Mouse (Mus musculus): Measurements from ENCODE around the gene Rcc1. TPM values are rescaled to one million over a fixed set of nuclear protein-coding genes. Genes with fewer than 3 reads are reported as not detected.
A peak's percentile ranks its signal among the peaks of the same experiment; 100 is the strongest.

Gene Rcc1
- polyA plus RNA-seq, 1 experiment from 2014 or later, result 45.3 TPM

DNA sequence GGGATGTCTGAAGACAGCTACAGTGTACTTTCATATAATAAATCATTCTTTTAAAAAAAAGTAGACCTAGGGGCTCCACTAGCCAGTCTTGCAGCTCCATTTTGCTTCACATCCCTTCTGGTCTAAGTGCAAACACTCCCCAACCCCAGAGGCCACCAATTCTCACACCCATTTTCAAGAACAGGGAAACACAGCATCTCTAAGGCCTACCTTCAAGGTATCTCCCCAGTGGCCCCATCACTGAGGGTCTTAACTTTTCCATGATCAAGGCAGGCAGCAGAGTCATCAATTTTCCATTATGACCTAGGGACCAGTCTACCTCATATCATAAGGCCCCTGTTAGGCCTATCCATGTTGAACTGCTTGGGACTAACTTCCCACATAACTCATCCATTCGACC is 2.0 kb downstream of the Rcc1 start:
- Histone ChIP-seq H3K9me3 (ENCODE audit: control insufficient read depth, low read depth, low read length) (no peaks in the 10 kb centered on the region), H3K27me3 (ENCODE audit: control insufficient read depth, insufficient read depth, low read length) (no peaks in the 10 kb centered on the region), H3K36me3 (ENCODE audit: control insufficient read depth, insufficient read depth, low read length) (peaks cover 15% of the 10 kb centered on the region), H3K4me2 (replicated peaks; ENCODE audit: low read depth, low read length) (peak overlapping the region; percentile 57), H3K4me3 (ENCODE audit: low read depth, low read length) (peak overlapping the region; percentile 87; the same call in 1 of the 2 replicates), H3K9ac (replicated peaks; ENCODE audit: low read depth, low read length) (no peak overlapping the region), H3K27ac (ENCODE audit: low read length) (peak overlapping the region; percentile 30; the same call in 1 of the 2 replicates), H3K4me1 (ENCODE audit: control insufficient read depth, insufficient read depth, low read length) (peaks cover 8% of the 10 kb centered on the region; the same call in 1 of the 2 replicates)
- ATAC-seq (ENCODE audit: insufficient number of reproducible peaks, insufficient read depth, low FRiP score, low read depth), result no peak
- WGBS, result 30% methylated on average over 1 of the region's 1 CpGs

DNA sequence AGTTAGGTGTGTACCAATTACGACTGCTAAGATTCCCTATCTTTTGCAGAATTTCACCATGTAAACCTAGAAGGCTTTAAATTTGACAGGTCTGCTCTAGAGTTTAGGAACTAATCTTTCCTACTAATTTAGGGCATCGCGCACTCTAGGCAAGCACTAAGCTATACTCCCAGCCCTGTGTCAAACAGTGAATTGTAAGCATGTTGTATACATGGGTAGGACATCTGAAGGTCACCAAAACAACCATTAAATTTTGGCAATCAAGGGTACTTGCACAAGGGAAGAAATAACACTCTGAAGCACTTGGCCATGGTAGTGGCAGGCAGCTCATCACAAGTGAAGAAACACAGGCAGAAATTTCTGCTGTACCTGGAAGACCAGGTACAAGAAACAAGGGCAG is 2.6 kb downstream of the Rcc1 start:
- WGBS, result 73% methylated on average over 3 of the region's 3 CpGs
- Histone ChIP-seq H3K36me3 (ENCODE audit: control insufficient read depth, insufficient read depth, low read length) (peaks cover 15% of the 10 kb centered on the region), H3K27ac (ENCODE audit: low read length) (peak overlapping the region; percentile 6; the same call in 1 of the 2 replicates), H3K9me3 (ENCODE audit: control insufficient read depth, low read depth, low read length) (no peaks in the 10 kb centered on the region), H3K4me1 (ENCODE audit: control insufficient read depth, insufficient read depth, low read length) (peaks cover 8% of the 10 kb centered on the region; the same call in 1 of the 2 replicates), H3K9ac (replicated peaks; ENCODE audit: low read depth, low read length) (no peak overlapping the region), H3K27me3 (ENCODE audit: control insufficient read depth, insufficient read depth, low read length) (no peaks in the 10 kb centered on the region), H3K4me2 (replicated peaks; ENCODE audit: low read depth, low read length) (no peak overlapping the region), H3K4me3 (ENCODE audit: low read depth, low read length) (no peak overlapping the region)
- no peak for ATAC-seq (ENCODE audit: insufficient number of reproducible peaks, insufficient read depth, low FRiP score, low read depth)

DNA sequence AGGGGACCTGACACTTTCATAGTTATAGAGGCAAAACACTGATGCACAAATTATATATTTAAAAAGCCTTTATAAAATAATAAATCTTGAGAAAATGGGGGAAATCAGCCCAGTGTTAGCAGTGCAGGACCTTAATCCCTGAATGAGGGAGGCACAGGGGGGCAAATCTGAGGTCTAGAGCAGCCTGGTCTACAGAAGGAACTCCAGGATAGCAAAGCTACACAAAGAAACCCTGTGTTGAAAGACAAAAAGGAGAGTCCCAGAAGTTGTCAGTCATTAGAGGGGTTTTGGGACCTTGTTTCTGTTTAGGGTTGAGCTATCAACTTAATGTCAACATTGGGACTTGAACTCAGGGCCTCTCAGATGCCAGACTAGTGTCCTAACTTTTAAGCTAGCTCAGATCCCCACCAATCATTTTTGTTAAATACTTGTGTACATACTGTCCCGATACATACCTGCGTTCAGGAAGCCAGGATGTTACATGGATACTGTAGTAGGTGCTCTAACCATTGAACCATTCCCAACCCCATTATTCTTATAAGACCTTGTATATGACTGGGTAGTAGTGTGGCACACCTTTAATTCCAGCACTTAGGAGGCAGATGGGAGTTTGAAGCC is 3.2 kb downstream of the Rcc1 start:
- H3K27ac ChIP-seq (ENCODE audit: low read length), result no peak overlapping the region; the same call in 1 of the 2 replicates
- H3K36me3 ChIP-seq (ENCODE audit: control insufficient read depth, insufficient read depth, low read length), result peaks cover 15% of the 10 kb centered on the region
- no peak overlapping the region for H3K4me3 ChIP-seq (ENCODE audit: low read depth, low read length)
- no peaks in the 10 kb centered on the region for H3K27me3 ChIP-seq (ENCODE audit: control insufficient read depth, insufficient read depth, low read length)
- peaks cover 8% of the 10 kb centered on the region; the same call in 1 of the 2 replicates for H3K4me1 ChIP-seq (ENCODE audit: control insufficient read depth, insufficient read depth, low read length)
- no peak for ATAC-seq (ENCODE audit: insufficient number of reproducible peaks, insufficient read depth, low FRiP score, low read depth)
- no peak overlapping the region for H3K4me2 ChIP-seq (replicated peaks; ENCODE audit: low read depth, low read length)
- no peak overlapping the region for H3K9ac ChIP-seq (replicated peaks; ENCODE audit: low read depth, low read length)
- WGBS, result 48% methylated on average over 2 of the region's 2 CpGs
- no peaks in the 10 kb centered on the region for H3K9me3 ChIP-seq (ENCODE audit: control insufficient read depth, low read depth, low read length)

DNA sequence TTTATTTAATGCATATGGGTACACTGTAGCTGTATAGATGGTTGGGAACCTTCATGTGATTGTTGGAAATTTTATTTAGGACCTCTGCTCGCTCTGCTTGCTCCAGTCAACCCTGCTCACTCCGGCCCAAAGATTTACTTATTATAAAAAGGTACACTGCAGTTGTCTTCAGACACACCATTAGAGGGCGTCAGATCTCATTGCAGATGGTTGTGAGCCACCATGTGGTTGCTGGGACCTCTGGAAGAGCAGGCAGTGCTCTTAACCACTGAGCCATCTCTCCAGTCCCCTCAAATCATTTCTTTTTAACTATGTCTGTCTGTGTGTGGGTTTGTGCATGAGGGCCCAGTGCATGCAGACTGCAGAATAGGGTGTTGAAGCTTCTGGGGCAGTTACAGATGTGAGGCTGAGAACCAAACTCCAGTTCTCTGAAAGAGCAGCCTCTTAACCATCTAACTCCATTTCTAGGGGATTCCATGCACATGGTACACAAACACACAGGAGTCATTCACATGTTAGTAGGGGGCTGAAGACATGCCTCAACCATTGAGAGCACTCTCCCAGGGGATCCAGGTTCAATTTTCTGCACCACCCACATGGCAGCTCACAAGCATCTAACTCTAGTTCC is 3.8 kb downstream of the Rcc1 start:
- Histone ChIP-seq H3K4me3 (ENCODE audit: low read depth, low read length) (no peak overlapping the region), H3K27me3 (ENCODE audit: control insufficient read depth, insufficient read depth, low read length) (no peaks in the 10 kb centered on the region), H3K4me2 (replicated peaks; ENCODE audit: low read depth, low read length) (no peak overlapping the region), H3K4me1 (ENCODE audit: control insufficient read depth, insufficient read depth, low read length) (peaks cover 8% of the 10 kb centered on the region; the same call in 1 of the 2 replicates), H3K9me3 (ENCODE audit: control insufficient read depth, low read depth, low read length) (no peaks in the 10 kb centered on the region), H3K9ac (replicated peaks; ENCODE audit: low read depth, low read length) (no peak overlapping the region), H3K27ac (ENCODE audit: low read length) (no peak overlapping the region), H3K36me3 (ENCODE audit: control insufficient read depth, insufficient read depth, low read length) (peaks cover 15% of the 10 kb centered on the region)
- ATAC-seq (ENCODE audit: insufficient number of reproducible peaks, insufficient read depth, low FRiP score, low read depth), result no peak
- 62% methylated on average over 3 of the region's 3 CpGs for WGBS

DNA sequence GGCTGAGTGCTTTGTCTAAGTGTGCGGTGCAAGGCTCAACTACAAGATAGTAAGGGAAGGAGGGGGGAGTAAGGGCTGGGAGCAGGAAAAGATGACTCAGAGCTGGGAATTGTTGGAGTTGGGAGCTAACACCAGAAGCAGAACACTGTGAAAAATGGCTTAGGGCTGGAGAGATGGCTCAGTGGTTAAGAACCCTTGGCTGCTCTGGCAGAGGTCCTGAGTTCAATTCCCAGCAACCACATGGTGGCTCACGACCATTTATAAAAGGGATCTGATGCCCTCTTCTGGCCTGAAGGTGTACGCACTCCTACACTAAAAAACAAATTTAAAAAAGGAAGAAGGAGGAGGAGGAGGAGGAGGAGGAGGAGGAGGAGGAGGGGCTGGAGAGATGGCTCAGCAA is 6.7 kb downstream of the Rcc1 start:
- Histone ChIP-seq H3K4me1 (ENCODE audit: control insufficient read depth, insufficient read depth, low read length) (peaks cover 15% of the 10 kb centered on the region; the same call in 1 of the 2 replicates), H3K9me3 (ENCODE audit: control insufficient read depth, low read depth, low read length) (no peaks in the 10 kb centered on the region), H3K27ac (ENCODE audit: low read length) (no peak overlapping the region), H3K36me3 (ENCODE audit: control insufficient read depth, insufficient read depth, low read length) (peaks cover 10% of the 10 kb centered on the region), H3K9ac (replicated peaks; ENCODE audit: low read depth, low read length) (no peak overlapping the region), H3K4me3 (ENCODE audit: low read depth, low read length) (no peak overlapping the region), H3K4me2 (replicated peaks; ENCODE audit: low read depth, low read length) (no peak overlapping the region), H3K27me3 (ENCODE audit: control insufficient read depth, insufficient read depth, low read length) (no peaks in the 10 kb centered on the region)
- ATAC-seq (ENCODE audit: insufficient number of reproducible peaks, insufficient read depth, low FRiP score, low read depth), result no peak
- 63% methylated on average over 3 of the region's 3 CpGs for WGBS

DNA sequence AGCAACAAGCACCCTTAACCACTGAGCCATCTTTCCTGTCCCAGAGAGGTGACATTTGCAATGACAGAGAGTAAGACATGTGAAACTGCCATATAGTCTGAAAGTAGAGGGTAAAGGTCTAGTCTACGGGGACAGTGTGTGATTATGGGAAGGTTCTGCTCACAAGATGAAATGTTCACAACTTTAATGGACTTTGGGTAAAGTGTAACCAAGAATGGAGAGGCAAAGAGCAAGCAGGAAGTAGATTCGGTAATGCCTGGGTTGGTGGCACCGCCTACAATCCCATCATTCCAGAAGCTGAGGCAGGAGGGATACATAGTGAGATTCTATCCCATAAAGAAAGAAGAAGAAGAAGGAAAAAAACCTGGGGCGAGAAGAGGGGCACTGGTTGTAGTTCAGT is 7.1 kb downstream of the Rcc1 start:
- Histone ChIP-seq H3K4me2 (replicated peaks; ENCODE audit: low read depth, low read length) (no peak overlapping the region), H3K27me3 (ENCODE audit: control insufficient read depth, insufficient read depth, low read length) (no peaks in the 10 kb centered on the region), H3K9me3 (ENCODE audit: control insufficient read depth, low read depth, low read length) (no peaks in the 10 kb centered on the region), H3K27ac (ENCODE audit: low read length) (no peak overlapping the region), H3K36me3 (ENCODE audit: control insufficient read depth, insufficient read depth, low read length) (peaks cover 6% of the 10 kb centered on the region; the same call in 1 of the 2 replicates), H3K9ac (replicated peaks; ENCODE audit: low read depth, low read length) (no peak overlapping the region), H3K4me1 (ENCODE audit: control insufficient read depth, insufficient read depth, low read length) (peaks cover 12% of the 10 kb centered on the region; the same call in 1 of the 2 replicates), H3K4me3 (ENCODE audit: low read depth, low read length) (no peak overlapping the region)
- no peak for ATAC-seq (ENCODE audit: insufficient number of reproducible peaks, insufficient read depth, low FRiP score, low read depth)
- WGBS, result 75% methylated on average over 4 of the region's 4 CpGs

DNA sequence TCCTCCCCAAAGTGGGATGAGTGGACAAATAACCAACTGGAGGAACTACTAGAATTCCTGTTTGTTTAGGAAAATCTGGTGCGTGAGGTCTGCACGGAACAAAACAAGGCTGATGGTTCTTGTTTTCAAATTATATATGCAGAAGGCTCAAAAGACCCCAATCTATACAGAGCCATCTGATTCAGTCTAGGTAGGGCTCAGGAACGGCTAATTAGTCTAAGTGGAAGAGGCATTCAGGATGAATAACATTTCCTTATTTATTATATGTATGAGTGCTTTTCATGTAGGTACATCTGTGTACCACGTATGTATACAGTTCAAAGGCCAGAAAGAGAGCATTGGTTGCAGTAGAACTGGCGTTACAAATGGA is 7.6 kb downstream of the Rcc1 start:
- Histone ChIP-seq H3K9me3 (ENCODE audit: control insufficient read depth, low read depth, low read length) (no peaks in the 10 kb centered on the region), H3K4me3 (ENCODE audit: low read depth, low read length) (peak overlapping the region; percentile 87), H3K4me1 (ENCODE audit: control insufficient read depth, insufficient read depth, low read length) (peaks cover 12% of the 10 kb centered on the region; the same call in 1 of the 2 replicates), H3K36me3 (ENCODE audit: control insufficient read depth, insufficient read depth, low read length) (peaks cover 2% of the 10 kb centered on the region; the same call in 1 of the 2 replicates), H3K27me3 (ENCODE audit: control insufficient read depth, insufficient read depth, low read length) (no peaks in the 10 kb centered on the region), H3K9ac (replicated peaks; ENCODE audit: low read depth, low read length) (no peak overlapping the region), H3K4me2 (replicated peaks; ENCODE audit: low read depth, low read length) (no peak overlapping the region), H3K27ac (ENCODE audit: low read length) (no peak overlapping the region)
- no peak for ATAC-seq (ENCODE audit: insufficient number of reproducible peaks, insufficient read depth, low FRiP score, low read depth)
- WGBS, result 48% methylated on average over 5 of the region's 5 CpGs

DNA sequence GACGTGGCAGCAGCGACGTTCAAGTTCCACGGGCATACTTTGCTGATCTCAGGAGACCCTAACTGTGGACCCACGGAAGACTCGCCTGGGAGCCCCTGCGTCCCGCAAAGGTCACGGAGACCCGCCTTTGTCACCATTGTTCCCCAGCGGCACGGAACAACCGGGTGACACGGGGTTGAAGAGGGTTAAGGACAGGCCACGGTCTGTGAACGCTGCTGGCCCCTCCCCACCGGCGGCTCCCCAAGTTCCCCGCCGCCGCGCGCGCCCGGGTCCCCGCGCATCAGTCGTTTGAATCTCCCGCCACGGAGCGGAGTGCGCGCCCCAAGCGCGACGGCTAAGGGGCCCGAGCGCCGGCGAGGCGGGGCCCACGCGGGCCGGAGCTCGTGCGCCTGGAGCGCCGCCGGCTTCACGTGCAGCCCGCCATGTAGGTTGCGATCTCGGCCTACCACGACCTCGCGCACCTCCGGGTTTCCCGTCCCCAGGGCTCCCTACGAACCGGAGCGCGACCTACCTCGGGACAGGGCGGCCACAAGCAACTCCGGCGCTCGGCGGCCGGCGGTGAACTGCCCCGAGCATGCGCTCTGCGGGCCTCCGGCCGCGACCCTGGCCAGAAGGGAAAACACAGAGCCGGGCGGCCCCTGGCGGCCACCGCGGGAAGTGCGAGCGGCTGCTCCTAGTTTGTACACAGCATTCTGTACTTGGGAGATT is 8.1 kb downstream of the Rcc1 start:
- Histone ChIP-seq H3K36me3 (ENCODE audit: control insufficient read depth, insufficient read depth, low read length) (no peaks in the 10 kb centered on the region; the same call in 1 of the 2 replicates), H3K27me3 (ENCODE audit: control insufficient read depth, insufficient read depth, low read length) (no peaks in the 10 kb centered on the region), H3K9me3 (ENCODE audit: control insufficient read depth, low read depth, low read length) (no peaks in the 10 kb centered on the region), H3K9ac (replicated peaks; ENCODE audit: low read depth, low read length) (peak overlapping the region; percentile 77), H3K4me1 (ENCODE audit: control insufficient read depth, insufficient read depth, low read length) (peaks cover 12% of the 10 kb centered on the region; the same call in 1 of the 2 replicates), H3K4me2 (replicated peaks; ENCODE audit: low read depth, low read length) (peak overlapping the region; percentile 73), H3K27ac (ENCODE audit: low read length) (peak overlapping the region; percentile 52; the same call in 1 of the 2 replicates), H3K4me3 (ENCODE audit: low read depth, low read length) (peak overlapping the region; percentile 87)
- under 1% methylated on average over 82 of the region's 83 CpGs for WGBS
- ATAC-seq (ENCODE audit: insufficient number of reproducible peaks, insufficient read depth, low FRiP score, low read depth), result peak; percentile 86

Data from stomach, embryonic 14.5 days (tissue).